Mouse (Mus musculus): Measurements from ENCODE around the gene Scarb2.

Gene Scarb2

DNA sequence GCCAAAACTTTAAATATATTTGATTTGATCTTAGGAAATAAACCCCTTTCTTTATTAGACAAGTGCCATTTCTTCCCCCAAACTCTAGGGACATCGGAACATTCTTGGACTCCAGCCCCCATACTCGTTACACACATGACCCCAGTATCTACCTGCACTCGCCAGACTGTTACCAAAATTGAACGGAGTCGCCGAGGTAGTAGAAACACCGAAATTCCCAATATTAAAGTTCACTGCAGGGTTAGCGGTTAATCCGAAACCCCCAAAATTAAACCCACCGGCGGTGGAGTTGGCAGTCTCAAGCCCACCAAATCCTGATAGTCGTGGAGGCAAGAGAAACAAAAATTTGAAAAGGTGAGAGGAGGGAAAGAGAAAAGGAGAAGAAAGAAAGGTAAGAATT lies 72.6 kb downstream of the Scarb2 start:
- no peak for DNase-seq

GRCm38 (mm10) chr5:92431611-92432010 lies 75.0 kb downstream of the Scarb2 start:
- no peak for DNase-seq

- DNase-seq, result no peak
Measured at GRCm38 (mm10) chr5:92430723-92431122, 75.9 kb downstream of the Scarb2 start.

- no peak for DNase-seq
Measured at GRCm38 (mm10) chr5:92424126-92424525, 82.5 kb downstream of the Scarb2 start.

GRCm38 (mm10) chr5:92413982-92414375 lies 92.7 kb downstream of the Scarb2 start:
- DNase-seq, result no peak

DNA sequence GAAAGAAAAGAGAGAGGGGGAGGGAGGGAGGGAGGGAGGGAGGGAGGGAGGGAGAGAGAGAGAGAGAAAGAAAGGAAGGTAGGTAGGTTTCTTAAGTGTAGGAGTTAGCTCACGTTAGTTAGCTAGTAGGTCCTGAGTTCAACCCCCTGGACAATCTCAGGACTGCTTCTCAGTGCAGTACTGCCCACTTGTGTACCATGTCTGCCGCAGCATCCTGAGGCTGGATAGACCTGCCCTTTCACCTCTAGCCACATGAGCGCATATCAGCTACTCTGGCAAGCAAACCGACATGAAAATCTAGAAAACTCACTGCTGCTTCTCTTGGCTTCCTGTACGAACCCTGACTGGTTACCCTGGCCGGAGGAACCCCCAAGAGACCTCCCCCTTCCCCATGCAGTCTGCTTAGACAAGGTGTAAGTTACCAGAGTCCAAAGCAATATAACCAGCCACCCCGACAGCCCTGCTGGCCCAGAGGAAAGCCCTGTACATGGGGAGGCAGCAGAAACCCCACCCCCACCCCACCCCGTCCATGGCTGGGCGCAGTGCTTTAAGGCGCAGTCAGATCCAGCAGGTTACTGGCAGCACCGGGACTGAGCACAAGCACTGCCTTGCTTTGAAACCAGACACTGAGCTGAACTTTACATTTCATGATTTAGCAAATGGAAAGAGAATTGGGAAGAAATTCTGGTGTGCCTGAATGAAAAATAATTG lies 93.2 kb downstream of the Scarb2 start:
- DNase-seq, result no peak

GRCm38 (mm10) chr5:92411461-92412140 lies 95.0 kb downstream of the Scarb2 start:
- no peak for DNase-seq

- DNase-seq, result no peak
Measured at GRCm38 (mm10) chr5:92410486-92410885, 96.1 kb downstream of the Scarb2 start.

DNA sequence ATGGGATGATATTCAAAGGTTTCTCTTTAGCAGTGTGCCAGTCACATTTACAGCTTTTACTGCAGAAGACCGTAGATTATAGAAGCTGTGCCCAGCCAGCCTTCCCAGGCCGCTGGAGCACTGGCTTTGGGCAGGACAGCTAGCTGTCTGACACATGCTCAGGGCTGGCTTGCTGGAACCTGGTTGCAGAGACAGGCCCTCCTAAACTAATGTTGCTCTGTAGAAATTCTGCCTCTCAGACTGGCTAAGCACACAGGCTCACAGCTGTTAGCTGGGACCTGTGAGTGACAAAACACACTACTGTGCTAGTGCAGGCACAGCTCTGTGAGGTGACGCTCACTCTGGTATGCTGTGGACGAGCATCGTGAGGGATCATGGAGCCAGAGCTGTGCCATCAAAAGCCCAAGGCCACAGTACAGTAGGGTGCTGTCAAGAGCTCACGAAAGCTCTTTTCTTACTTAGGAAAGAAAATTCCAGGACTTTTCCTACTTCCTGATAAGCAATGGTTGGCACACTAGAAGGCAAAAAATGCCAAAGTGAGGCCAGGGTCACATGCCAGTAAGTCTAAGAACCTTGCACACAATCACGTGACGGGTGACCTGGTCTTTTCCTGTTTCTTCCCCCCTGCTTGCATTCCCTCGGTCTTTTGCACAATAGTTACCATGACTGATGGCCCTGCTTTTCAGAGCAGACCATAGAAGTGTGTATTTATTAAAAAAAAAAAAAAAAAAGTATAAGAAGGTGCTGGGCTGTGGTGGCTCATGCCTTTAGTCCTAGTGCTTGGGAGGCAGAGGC lies 97.1 kb downstream of the Scarb2 start:
- peak; percentile 35 for DNase-seq

DNA sequence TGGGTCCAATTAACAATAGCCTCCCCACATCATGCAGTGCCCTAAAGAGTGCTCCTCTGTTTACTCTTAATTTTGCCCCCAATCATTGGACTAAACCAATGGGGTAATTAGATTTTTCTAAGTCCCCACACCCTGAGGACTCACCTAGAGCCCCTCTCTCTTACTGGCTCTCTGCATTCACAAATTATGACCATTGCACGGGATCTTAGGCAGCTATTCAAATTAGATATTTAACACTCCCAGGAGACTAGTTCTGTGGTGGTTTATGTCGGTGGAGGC lies 102.3 kb downstream of the Scarb2 start:
- DNase-seq, result no peak

DNA sequence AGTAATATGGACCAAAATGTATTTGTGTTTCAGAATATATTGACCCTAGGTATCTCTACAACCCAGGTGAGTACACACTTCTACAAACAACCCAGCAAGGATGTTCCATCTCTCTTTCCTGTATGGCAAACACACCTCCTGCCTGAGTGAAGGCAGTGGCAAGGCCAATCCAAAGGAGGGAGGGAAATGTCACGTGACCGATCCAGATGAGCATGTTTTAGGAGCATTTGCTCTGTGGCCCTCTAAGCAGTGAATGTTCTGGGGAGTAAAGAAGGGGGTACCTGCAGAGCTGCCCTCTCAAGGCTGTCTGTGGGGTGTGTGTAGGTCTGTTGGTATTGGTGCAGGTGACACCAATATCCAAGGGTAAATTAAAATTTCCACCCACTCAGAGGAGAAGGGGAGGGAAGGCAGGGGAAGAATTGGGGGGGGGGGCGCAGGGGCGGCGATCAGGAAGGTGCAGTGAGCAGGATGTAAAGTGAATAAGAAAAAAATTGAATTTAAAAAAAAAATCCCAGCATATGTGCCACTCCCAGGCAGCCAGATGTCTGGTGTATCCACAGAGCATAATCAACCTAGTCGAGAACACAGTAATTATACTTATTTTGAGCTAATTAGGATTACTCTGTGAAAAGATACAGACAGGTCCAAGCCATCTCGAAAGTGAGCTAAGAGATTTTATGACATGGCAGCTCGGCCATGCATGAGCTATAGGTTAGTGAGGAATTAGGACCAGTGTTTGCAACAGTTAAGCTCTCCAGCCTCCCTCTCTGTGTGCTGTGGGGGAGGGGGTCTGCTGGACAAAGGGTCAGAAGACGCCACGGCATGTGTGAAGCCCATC lies 102.9 kb downstream of the Scarb2 start:
- DNase-seq, result no peak

DNA sequence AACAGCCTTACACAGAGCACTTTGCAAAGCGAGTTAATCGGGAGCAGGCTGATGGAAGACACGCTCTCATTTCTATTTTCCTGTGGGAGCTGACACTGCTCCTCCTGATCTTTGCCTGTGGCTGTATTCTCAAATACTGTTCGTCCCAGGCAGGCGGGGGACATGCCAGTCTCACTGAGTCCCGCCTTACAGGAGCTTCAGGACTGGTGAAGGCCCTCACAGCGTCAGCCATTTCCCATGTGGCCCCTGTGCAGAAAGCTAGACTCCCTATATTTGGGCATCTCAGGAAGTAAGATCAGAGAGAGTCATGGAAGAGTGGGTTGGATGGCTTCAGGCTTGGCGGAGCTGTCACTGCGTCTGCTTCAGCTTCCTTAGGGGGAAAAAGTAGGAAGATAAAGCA lies 103.8 kb downstream of the Scarb2 start:
- no peak for DNase-seq

DNA sequence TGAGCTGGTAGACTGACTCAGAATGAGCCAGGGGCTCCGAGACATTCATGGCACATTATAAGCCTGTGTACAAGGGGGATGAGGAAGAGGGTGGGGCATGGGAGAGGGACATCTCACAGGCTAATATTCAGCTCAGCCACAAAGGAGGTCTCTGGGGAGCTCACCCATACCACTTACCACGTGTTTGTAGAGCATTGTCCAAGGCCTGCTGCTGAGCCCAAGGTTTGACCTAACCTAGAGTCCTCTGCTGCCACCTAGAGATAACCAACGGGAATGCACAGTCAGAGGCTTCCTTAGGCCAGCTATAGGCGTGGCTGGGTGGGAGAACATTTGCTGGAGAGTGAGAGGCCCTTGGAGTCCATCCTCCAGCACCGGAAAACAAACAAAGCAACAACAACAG lies 108.5 kb downstream of the Scarb2 start:
- DNase-seq, result peak; percentile 87

DNA sequence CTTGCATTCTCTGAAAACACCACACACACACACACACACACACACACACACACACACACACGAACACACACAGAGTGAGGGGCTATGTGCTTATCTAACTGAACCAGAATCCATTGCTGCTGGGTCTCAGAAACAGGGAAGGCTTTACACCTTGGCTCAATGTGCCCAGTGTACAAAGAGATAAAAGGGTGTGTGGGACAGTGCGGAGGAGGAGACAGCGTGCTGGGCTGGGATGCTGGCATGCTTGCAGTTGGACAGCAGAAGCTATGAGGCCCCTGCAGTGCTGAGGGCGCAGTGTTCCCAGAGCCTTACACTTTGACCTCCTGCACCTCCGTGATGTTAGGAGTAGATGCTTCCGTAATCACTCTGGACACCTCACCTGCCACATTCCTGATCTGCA lies 110.2 kb downstream of the Scarb2 start:
- no peak for DNase-seq

- DNase-seq, result no peak
Measured at GRCm38 (mm10) chr5:92395764-92396163, 110.9 kb downstream of the Scarb2 start.

- DNase-seq, result no peak
Measured at GRCm38 (mm10) chr5:92393863-92394262, 112.8 kb downstream of the Scarb2 start.

GRCm38 (mm10) chr5:92392542-92392941 lies 114.1 kb downstream of the Scarb2 start:
- no peak for DNase-seq

Measured in kidney, postnatal 14 days (tissue).